Mouse (Mus musculus) frontal cortex, postnatal 36 days (tissue): ENCODE measurements around the gene Exoc3l.

ENCODE experiments used
- DNase-seq, 2 experiments: peaks; one replicate each; pipeline ENCODE4 v3.0.0; 2022; ENCODE audit warnings: low spot score in 2 of 2

The Exoc3l gene

GRCm38 (mm10) chr8:105295895-105296573 lies at the start of gene Exoc3l:
Gene Exoc3l, minus strand, starts transcription at chr8:105296101.
- DNase-seq, result no peak

- no peak for DNase-seq
These were observed 49.4 kb upstream of the Exoc3l start for GRCm38 (mm10) chr8:105345061-105345975.

GRCm38 (mm10) chr8:105343791-105344574 lies 48.1 kb upstream of the Exoc3l start:
- no peak for DNase-seq

GRCm38 (mm10) chr8:105342768-105343167 lies 46.9 kb upstream of the Exoc3l start:
- DNase-seq, result no peak

GRCm38 (mm10) chr8:105341399-105341798 lies 45.5 kb upstream of the Exoc3l start:
- no peak for DNase-seq

GRCm38 (mm10) chr8:105339886-105340635 lies 44.2 kb upstream of the Exoc3l start:
- DNase-seq, result no peak

- no peak for DNase-seq
These were observed 43.1 kb upstream of the Exoc3l start for GRCm38 (mm10) chr8:105338992-105339391.

- DNase-seq, result no peak
These were observed 40.7 kb upstream of the Exoc3l start for GRCm38 (mm10) chr8:105336373-105337130.

GRCm38 (mm10) chr8:105332523-105332922 lies 36.6 kb upstream of the Exoc3l start:
- no peak for DNase-seq

- no peak for DNase-seq
These were observed 36.0 kb upstream of the Exoc3l start for GRCm38 (mm10) chr8:105331931-105332330.

- no peak for DNase-seq
These were observed 35.6 kb upstream of the Exoc3l start for GRCm38 (mm10) chr8:105331469-105331868.

GRCm38 (mm10) chr8:105330325-105330724 lies 34.4 kb upstream of the Exoc3l start:
- no peak for DNase-seq

- DNase-seq, result no peak
These were observed 31.1 kb upstream of the Exoc3l start for GRCm38 (mm10) chr8:105326968-105327367.

- peak; percentile 95 to 97 for DNase-seq
These were observed 30.3 kb upstream of the Exoc3l start, which contains the start of the genes Lrrc29 and Tmem208 for GRCm38 (mm10) chr8:105326141-105326672. Gene Lrrc29, minus strand, starts transcription at chr8:105326278. Gene Tmem208, plus strand, starts transcription at chr8:105326354.

- no peak for DNase-seq
These were observed 29.8 kb upstream of the Exoc3l start for GRCm38 (mm10) chr8:105325641-105326093.

- no peak for DNase-seq
These were observed 27.3 kb upstream of the Exoc3l start for GRCm38 (mm10) chr8:105323183-105323582.

- no peak for DNase-seq
These were observed 22.8 kb upstream of the Exoc3l start for GRCm38 (mm10) chr8:105318662-105319190.

GRCm38 (mm10) chr8:105317941-105318340 lies 22.0 kb upstream of the Exoc3l start:
- DNase-seq, result no peak

GRCm38 (mm10) chr8:105315073-105315769 lies 19.3 kb upstream of the Exoc3l start:
- no peak for DNase-seq
